Mouse (Mus musculus): ENCODE data around the gene Top3a. TPM values are rescaled to one million over a fixed set of nuclear protein-coding genes. Genes with fewer than 3 reads are reported as not detected.

The Top3a gene
- polyA plus RNA-seq, 1 experiment from 2014 or later, result 3.2 TPM

DNA sequence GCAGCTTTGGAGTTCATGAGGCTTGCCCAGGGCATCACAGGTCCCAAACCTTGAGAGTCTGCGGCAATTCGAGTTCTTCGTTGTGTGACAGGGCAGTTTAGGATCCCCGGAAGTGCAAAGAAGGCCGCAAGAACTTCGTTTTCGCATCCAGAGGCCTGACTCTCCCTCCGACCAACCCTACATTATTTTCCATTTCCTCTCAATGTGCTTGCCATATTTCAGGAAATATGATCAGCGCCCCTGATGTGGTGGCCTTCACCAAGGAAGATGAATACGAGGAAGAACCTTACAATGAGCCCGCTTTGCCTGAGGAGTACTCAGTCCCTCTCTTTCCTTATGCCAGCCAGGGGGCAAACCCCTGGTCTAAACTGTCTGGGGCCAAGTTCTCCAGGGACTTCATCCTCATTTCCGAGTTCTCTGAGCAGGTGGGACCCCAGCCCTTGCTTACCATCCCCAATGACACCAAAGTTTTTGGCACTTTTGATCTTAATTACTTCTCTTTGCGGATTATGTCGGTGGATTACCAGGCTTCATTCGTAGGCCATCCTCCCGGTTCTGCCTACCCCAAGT is 721 bp upstream of the Top3a start:
- WGBS (ENCODE audit: insufficient replicate concordance), result 22% methylated on average over 16 of the region's 16 CpGs
- peak overlapping the region; percentile 84 for H3K4me3 ChIP-seq (ENCODE audit: low read depth, low read length)
- ATAC-seq, result no peak
- peak overlapping the region; percentile 82 for H3K4me2 ChIP-seq (ENCODE audit: low read depth, low read length)
- TF ChIP-seq CTCF (IDR thresholded peaks at IDR 0.05; ENCODE audit: low read depth), result no peak
- no peak for TF ChIP-seq EP300 (IDR thresholded peaks at IDR 0.05; ENCODE audit: low read depth)
- H3K4me1 ChIP-seq (ENCODE audit: insufficient read depth), result peaks cover 64% of the 10 kb centered on the region
- H3K27ac ChIP-seq (ENCODE audit: low read depth), result peak overlapping the region; percentile 89
- no peaks in the 10 kb centered on the region for H3K27me3 ChIP-seq (ENCODE audit: insufficient read depth, low read length)
- H3K36me3 ChIP-seq (replicated peaks; ENCODE audit: insufficient read depth, low read length), result no peaks in the 10 kb centered on the region; the same call in none of the 2 replicates
- H3K9ac ChIP-seq (replicated peaks), result peak overlapping the region; percentile 90
- no peaks in the 10 kb centered on the region for H3K9me3 ChIP-seq (ENCODE audit: low read length)
- no peak for DNase-seq

DNA sequence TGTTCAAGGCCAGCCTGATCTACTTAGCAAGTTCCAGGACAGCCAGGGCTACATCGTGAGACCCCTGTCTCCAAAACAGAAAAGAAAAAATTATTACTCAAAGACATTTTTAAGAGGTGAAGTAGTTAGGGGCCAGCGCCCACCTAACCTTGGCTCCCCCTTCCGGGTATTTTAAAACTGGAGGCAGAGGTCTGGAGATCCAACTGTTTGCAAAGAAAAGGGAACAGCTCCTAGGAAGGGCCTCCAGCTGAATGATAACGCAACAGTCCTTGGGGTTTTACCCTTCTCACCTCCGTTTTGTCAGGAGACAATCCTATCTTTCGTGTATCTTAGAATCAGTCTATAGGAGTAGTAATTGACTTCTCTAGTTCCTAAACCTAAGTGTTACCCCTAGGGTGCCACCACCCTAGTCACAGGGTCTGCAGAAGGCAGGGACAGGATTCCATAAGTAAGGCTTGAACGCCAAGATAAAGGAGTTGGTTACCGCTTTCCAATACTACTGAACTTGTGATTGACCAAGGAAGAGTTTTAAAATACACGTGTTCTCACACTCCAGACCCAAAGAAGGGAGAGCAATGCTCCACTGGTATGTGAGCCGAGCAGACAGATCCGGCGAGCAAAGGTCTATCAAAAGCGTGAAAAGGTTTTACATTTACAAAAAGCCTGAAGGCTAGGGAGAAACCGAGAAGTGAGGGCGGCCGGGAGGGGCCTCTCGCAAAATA is 897 bp downstream of the Top3a start:
- WGBS (ENCODE audit: insufficient replicate concordance), result 2% methylated on average over 17 of the region's 17 CpGs
- H3K4me1 ChIP-seq (ENCODE audit: insufficient read depth), result peaks cover 54% of the 10 kb centered on the region
- ATAC-seq (no peak), DNase-seq (no peak)
- peak overlapping the region; percentile 82 for H3K4me2 ChIP-seq (ENCODE audit: low read depth, low read length)
- H3K9me3 ChIP-seq (ENCODE audit: low read length), result no peaks in the 10 kb centered on the region
- TF ChIP-seq CTCF (IDR thresholded peaks at IDR 0.05; ENCODE audit: low read depth) (no peak), EP300 (IDR thresholded peaks at IDR 0.05; ENCODE audit: low read depth) (no peak)
- H3K27me3 ChIP-seq (ENCODE audit: insufficient read depth, low read length), result no peaks in the 10 kb centered on the region
- H3K4me3 ChIP-seq (ENCODE audit: low read depth, low read length), result peak overlapping the region; percentile 84
- H3K9ac ChIP-seq (replicated peaks), result peak overlapping the region; percentile 90
- no peaks in the 10 kb centered on the region; the same call in 1 of the 2 replicates for H3K36me3 ChIP-seq (replicated peaks; ENCODE audit: insufficient read depth, low read length)
- H3K27ac ChIP-seq (ENCODE audit: low read depth), result peak overlapping the region; percentile 89

DNA sequence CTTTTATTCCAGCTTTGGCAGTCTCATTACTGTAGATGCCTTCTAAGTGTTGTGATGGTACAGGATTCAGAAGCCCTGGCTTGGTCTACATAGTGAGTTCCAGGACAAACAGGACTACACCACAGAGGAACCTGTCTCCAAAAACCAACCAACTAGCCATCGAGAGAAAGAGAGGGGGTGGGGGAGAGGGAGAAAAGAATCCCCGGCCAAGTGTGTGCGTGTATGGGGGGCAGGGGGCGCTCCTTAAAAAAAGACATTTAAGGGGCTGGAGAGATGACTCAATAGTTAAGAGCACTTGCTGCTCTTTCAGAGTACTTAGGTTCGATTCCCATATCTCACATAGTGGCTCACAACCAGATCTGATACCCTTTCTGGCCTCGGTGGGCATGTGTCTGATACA is 1.6 kb downstream of the Top3a start:
- ATAC-seq (no peak), DNase-seq (no peak)
- Histone ChIP-seq H3K36me3 (replicated peaks; ENCODE audit: insufficient read depth, low read length) (no peaks in the 10 kb centered on the region; the same call in 1 of the 2 replicates), H3K4me1 (ENCODE audit: insufficient read depth) (peaks cover 48% of the 10 kb centered on the region), H3K9ac (replicated peaks) (peak overlapping the region; percentile 90), H3K4me2 (ENCODE audit: low read depth, low read length) (peak overlapping the region; percentile 82), H3K9me3 (ENCODE audit: low read length) (no peaks in the 10 kb centered on the region), H3K4me3 (ENCODE audit: low read depth, low read length) (peak overlapping the region; percentile 84; the same call in 1 of the 2 replicates), H3K27me3 (ENCODE audit: insufficient read depth, low read length) (no peaks in the 10 kb centered on the region), H3K27ac (ENCODE audit: low read depth) (peak overlapping the region; percentile 89)
- WGBS (ENCODE audit: insufficient replicate concordance), result 37% methylated on average over 6 of the region's 6 CpGs
- TF ChIP-seq EP300 (IDR thresholded peaks at IDR 0.05; ENCODE audit: low read depth), result no peak
- TF ChIP-seq CTCF (IDR thresholded peaks at IDR 0.05; ENCODE audit: low read depth), result no peak

DNA sequence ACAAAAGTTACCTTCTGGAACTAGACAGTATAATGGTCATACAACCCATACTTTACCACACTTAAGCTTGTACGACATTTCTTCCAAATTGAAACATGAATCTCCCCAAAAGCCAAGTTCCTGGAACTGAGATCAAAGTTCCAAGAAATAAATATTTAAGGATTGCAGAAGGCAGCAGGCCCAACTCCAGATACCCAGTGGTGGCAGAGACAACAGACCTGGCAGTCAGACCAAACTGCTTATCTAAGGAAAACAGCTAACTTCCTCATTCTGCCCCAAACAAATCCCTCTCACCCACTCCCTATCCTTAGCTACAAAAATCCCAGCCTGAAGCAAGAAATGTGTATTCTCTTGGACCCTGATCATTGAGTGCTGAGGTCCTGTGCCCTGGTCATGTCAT is 2.3 kb downstream of the Top3a start:
- TF ChIP-seq CTCF (IDR thresholded peaks at IDR 0.05; ENCODE audit: low read depth), result no peak
- peak; percentile 56 for TF ChIP-seq EP300 (IDR thresholded peaks at IDR 0.05; ENCODE audit: low read depth)
- 44% methylated on average over 1 of the region's 1 CpGs for WGBS (ENCODE audit: insufficient replicate concordance)
- Histone ChIP-seq H3K9me3 (ENCODE audit: low read length) (no peaks in the 10 kb centered on the region), H3K27ac (ENCODE audit: low read depth) (no peak overlapping the region), H3K36me3 (replicated peaks; ENCODE audit: insufficient read depth, low read length) (no peaks in the 10 kb centered on the region; the same call in 1 of the 2 replicates), H3K9ac (replicated peaks) (0 out of 2 replicates have a peak overlapping the region, but pooled peaks have one; percentile 1), H3K4me2 (ENCODE audit: low read depth, low read length) (peak overlapping the region; percentile 82), H3K4me1 (ENCODE audit: insufficient read depth) (peaks cover 41% of the 10 kb centered on the region), H3K27me3 (ENCODE audit: insufficient read depth, low read length) (no peaks in the 10 kb centered on the region), H3K4me3 (ENCODE audit: low read depth, low read length) (no peak overlapping the region)
- DNase-seq, result no peak
- ATAC-seq, result no peak

DNA sequence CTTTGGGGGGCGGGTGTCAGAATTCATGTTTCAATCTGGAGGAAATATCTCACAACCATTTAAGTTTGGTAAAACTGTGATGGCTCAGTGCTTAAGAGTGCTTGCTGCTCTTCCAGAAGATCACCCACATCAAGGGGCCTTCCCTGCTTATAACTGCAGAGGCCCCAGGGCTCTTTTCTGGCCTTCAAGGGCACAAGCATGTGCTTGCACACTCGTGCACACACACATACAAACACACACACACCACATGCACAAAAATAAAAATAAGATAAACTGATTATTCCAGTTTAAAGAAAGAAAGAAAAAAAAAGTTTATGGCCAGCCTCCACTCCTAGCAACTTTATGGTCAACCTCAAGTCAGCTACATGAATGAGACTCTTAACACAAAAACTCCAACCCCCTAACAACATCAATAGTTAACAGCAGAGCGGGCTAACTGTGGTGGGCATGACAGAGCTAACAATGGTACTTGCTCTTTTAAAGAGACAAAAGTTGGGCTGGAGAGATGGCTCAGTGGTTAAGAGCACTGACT is 2.9 kb downstream of the Top3a start:
- Histone ChIP-seq H3K27ac (ENCODE audit: low read depth) (no peak overlapping the region), H3K27me3 (ENCODE audit: insufficient read depth, low read length) (no peaks in the 10 kb centered on the region), H3K4me3 (ENCODE audit: low read depth, low read length) (no peak overlapping the region), H3K4me2 (ENCODE audit: low read depth, low read length) (no peak overlapping the region), H3K9ac (replicated peaks) (0 out of 2 replicates have a peak overlapping the region, but pooled peaks have one; percentile 3), H3K9me3 (ENCODE audit: low read length) (no peaks in the 10 kb centered on the region), H3K4me1 (ENCODE audit: insufficient read depth) (peaks cover 35% of the 10 kb centered on the region), H3K36me3 (replicated peaks; ENCODE audit: insufficient read depth, low read length) (no peaks in the 10 kb centered on the region; the same call in 1 of the 2 replicates)
- TF ChIP-seq CTCF (IDR thresholded peaks at IDR 0.05; ENCODE audit: low read depth) (no peak), EP300 (IDR thresholded peaks at IDR 0.05; ENCODE audit: low read depth) (no peak)
- ATAC-seq (no peak), DNase-seq (no peak)
- 78% methylated on average over 3 of the region's 3 CpGs for WGBS (ENCODE audit: insufficient replicate concordance)

DNA sequence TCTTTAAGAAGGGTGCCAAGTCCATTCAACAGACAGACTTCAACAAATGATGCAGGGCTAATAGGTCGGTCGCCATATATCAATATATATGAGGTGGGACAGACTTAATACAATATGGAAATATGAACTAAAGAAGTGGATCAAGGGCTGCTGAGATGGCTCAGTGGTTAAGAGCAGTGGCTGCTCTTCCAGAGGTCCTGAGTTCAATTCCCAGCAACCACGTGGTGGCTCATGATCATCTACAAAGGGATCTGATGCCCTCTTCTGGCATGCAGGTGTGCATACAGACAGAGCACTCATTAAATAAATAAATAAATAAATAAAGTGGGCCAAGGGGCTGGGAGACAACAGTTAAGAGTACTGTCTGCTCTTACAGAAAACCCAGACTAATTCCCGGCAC is 5.0 kb downstream of the Top3a start:
- no peak overlapping the region for H3K9ac ChIP-seq (replicated peaks)
- TF ChIP-seq EP300 (IDR thresholded peaks at IDR 0.05; ENCODE audit: low read depth) (no peak), CTCF (IDR thresholded peaks at IDR 0.05; ENCODE audit: low read depth) (peak; percentile 18; the same call in 1 of the 2 replicates)
- peaks cover 21% of the 10 kb centered on the region for H3K4me1 ChIP-seq (ENCODE audit: insufficient read depth)
- H3K27me3 ChIP-seq (ENCODE audit: insufficient read depth, low read length), result no peaks in the 10 kb centered on the region
- no peak overlapping the region for H3K27ac ChIP-seq (ENCODE audit: low read depth)
- no peaks in the 10 kb centered on the region for H3K9me3 ChIP-seq (ENCODE audit: low read length)
- H3K36me3 ChIP-seq (replicated peaks; ENCODE audit: insufficient read depth, low read length), result no peaks in the 10 kb centered on the region
- H3K4me2 ChIP-seq (ENCODE audit: low read depth, low read length), result no peak overlapping the region
- DNase-seq, result no peak
- WGBS (ENCODE audit: insufficient replicate concordance), result 81% methylated on average over 4 of the region's 4 CpGs
- ATAC-seq, result no peak
- H3K4me3 ChIP-seq (ENCODE audit: low read depth, low read length), result no peak overlapping the region
